Mouse (Mus musculus) kidney, embryonic 14.5 days (tissue): ENCODE results near the gene Slc4a4. TPM values are rescaled to one million over a fixed set of nuclear protein-coding genes. Genes with fewer than 3 reads are reported as not detected.

Experiments used
- ATAC-seq: fragments of 200-750 bp; cut with Nextera tagmentation; 2 replicates; pipeline ENCODE4 v1.8.0; 2017; ENCODE audit warnings: moderate number of reproducible peaks, mild to moderate bottlenecking, moderate TSS enrichment, moderate library complexity; ENCODE audit not compliant: low FRiP score, low TSS enrichment
- H3K27ac ChIP-seq: fragments of 300-500 bp; sonication (generic); 2 replicates; pipeline ENCODE4 v1.5.1; 2014; ENCODE audit warnings: low read depth, mild to moderate bottlenecking, low read length, moderate library complexity, mixed read lengths
- H3K27me3 ChIP-seq: fragments of 300-500 bp; sonication (generic); 2 replicates; pipeline ENCODE4 v1.6.1; 2014; ENCODE audit warnings: mild to moderate bottlenecking, low read length; ENCODE audit not compliant: control insufficient read depth, insufficient read depth
- H3K36me3 ChIP-seq: fragments of 300-500 bp; sonication (generic); 2 replicates; pipeline ENCODE4 v1.6.1; 2014; ENCODE audit warnings: low read length, mixed read lengths; ENCODE audit not compliant: control insufficient read depth, insufficient read depth
- H3K4me1 ChIP-seq: fragments of 300-500 bp; sonication (generic); 2 replicates; pipeline ENCODE4 v1.6.1; 2014; ENCODE audit warnings: low read length, mixed read lengths; ENCODE audit not compliant: control insufficient read depth, insufficient read depth
- H3K4me2 ChIP-seq: fragments of 300-500 bp; sonication (generic); replicated peaks from 2 replicates; pipeline ENCODE4 v1.6.1; 2014; ENCODE audit warnings: low read depth, mild to moderate bottlenecking, low read length
- H3K4me3 ChIP-seq: fragments of 300-500 bp; sonication (generic); 2 replicates; pipeline ENCODE4 v1.5.1; 2014; ENCODE audit warnings: mild to moderate bottlenecking, low read length
- H3K9ac ChIP-seq: fragments of 300-500 bp; sonication (generic); 2 replicates; pipeline ENCODE4 v1.6.1; 2014; ENCODE audit warnings: low read depth, mild to moderate bottlenecking, low read length, moderate library complexity
- H3K9me3 ChIP-seq: fragments of 300-500 bp; sonication (generic); 2 replicates; pipeline ENCODE4 v1.6.1; 2016; ENCODE audit warnings: low read length; ENCODE audit not compliant: control insufficient read depth
- WGBS: fragments of 180-500 bp; shearing (Covaris S2); extraction: QIAGEN DNeasy Blood & Tissue Kit; methylation state at CpG from one replicate; pipeline ENCODE4 v1.1.7; 2014; 5-methylcytosine and 5-hydroxymethylcytosine counted together
- polyA plus RNA-seq: library from polyadenylated mRNA; unstranded; fragments of >200 nt; fragmentation: Nextera tagmentation; extraction: Ambion mirVana; gene quantifications from 2 replicates; pipeline ENCODE4 v1.2.1, GENCODE M21; 2014

Gene Slc4a4
- polyA plus RNA-seq, 1 experiment from 2014 or later, result 4.7 TPM

- Histone ChIP-seq H3K27me3 (peaks cover 6% of the 10 kb centered on the region; the same call in 1 of the 2 replicates), H3K36me3 (no peaks in the 10 kb centered on the region), H3K27ac (no peak overlapping the region), H3K4me3 (no peak overlapping the region), H3K9ac (no peak overlapping the region), H3K4me2 (no peak overlapping the region), H3K9me3 (no peaks in the 10 kb centered on the region), H3K4me1 (peaks cover 7% of the 10 kb centered on the region; the same call in 1 of the 2 replicates)
- ATAC-seq, result no peak
- 81% methylated on average over 3 of the region's 3 CpGs for WGBS
Observed at GRCm38 (mm10) chr5:88885503-88885902, 1.1 kb upstream of the Slc4a4 start.

DNA sequence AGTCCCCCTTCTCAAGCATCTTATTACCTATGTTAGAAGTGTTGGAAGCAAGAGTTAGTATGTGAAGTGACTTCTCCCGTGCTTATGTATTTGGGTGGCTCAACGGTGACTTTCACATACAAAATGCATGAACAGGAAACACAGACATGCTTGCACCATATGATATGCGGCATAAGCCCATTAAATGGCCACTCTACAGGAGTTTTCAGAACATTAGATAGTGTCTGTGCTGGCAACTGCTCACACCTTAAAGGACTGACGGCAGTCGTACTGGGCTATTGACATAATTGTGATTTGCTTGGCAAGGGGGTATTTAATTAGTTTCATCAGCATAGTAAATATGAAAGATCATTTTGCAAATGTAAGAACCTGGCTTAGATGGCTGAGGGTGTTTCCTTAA, 674 bp upstream of the Slc4a4 start:
- WGBS, result 47% methylated on average over 5 of the region's 5 CpGs
- Histone ChIP-seq H3K4me2 (peak overlapping the region; percentile 92), H3K36me3 (no peaks in the 10 kb centered on the region), H3K4me3 (peak overlapping the region; percentile 74), H3K4me1 (peaks cover 7% of the 10 kb centered on the region; the same call in 1 of the 2 replicates), H3K9me3 (no peaks in the 10 kb centered on the region), H3K27me3 (peaks cover 6% of the 10 kb centered on the region; the same call in 1 of the 2 replicates), H3K9ac (no peak overlapping the region), H3K27ac (no peak overlapping the region)
- ATAC-seq, result no peak

- Histone ChIP-seq H3K9me3 (no peaks in the 10 kb centered on the region), H3K27me3 (peaks cover 6% of the 10 kb centered on the region; the same call in 1 of the 2 replicates), H3K4me1 (peaks cover 7% of the 10 kb centered on the region; the same call in 1 of the 2 replicates), H3K36me3 (no peaks in the 10 kb centered on the region), H3K4me3 (peak overlapping the region; percentile 74), H3K9ac (peak overlapping the region; percentile 80), H3K27ac (no peak overlapping the region), H3K4me2 (peak overlapping the region; percentile 92)
- ATAC-seq, result no peak; the same call in 1 of the 2 replicates
- WGBS, result under 1% methylated on average over 12 of the region's 14 CpGs
Observed at GRCm38 (mm10) chr5:88886349-88886667, 310 bp upstream of the Slc4a4 start.

GRCm38 (mm10) chr5:88887556-88888412, 1.2 kb downstream of the Slc4a4 start:
- Histone ChIP-seq H3K27ac (no peak overlapping the region), H3K4me3 (peak overlapping the region; percentile 74), H3K9ac (peak overlapping the region; percentile 80), H3K9me3 (no peaks in the 10 kb centered on the region), H3K27me3 (peaks cover 6% of the 10 kb centered on the region; the same call in 1 of the 2 replicates), H3K4me1 (peaks cover 7% of the 10 kb centered on the region; the same call in 1 of the 2 replicates), H3K4me2 (peak overlapping the region; percentile 92), H3K36me3 (no peaks in the 10 kb centered on the region)
- peak; percentile 17; the same call in 1 of the 2 replicates for ATAC-seq
- WGBS, result under 1% methylated on average over 29 of the region's 29 CpGs

DNA sequence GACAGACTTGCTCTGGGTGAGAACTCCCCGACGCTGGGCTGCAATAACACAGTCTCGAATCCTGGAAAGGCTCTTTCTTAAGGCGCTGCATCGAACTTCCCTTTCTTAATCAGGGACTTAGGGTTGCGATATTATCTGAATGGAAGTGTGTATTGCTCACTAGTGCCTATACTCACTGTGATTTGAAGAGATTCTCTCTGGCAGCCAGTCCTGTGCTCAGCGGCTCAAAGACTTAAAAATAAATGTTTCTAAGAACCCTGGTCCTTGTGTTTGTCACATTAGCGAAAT, 1.7 kb downstream of the Slc4a4 start:
- ATAC-seq, result no peak
- Histone ChIP-seq H3K36me3 (no peaks in the 10 kb centered on the region), H3K4me2 (peak overlapping the region; percentile 92), H3K9ac (no peak overlapping the region), H3K27ac (no peak overlapping the region), H3K9me3 (no peaks in the 10 kb centered on the region), H3K27me3 (peaks cover 6% of the 10 kb centered on the region; the same call in 1 of the 2 replicates), H3K4me1 (peaks cover 7% of the 10 kb centered on the region; the same call in 1 of the 2 replicates), H3K4me3 (peak overlapping the region; percentile 74; the same call in 1 of the 2 replicates)
- 41% methylated on average over 8 of the region's 8 CpGs for WGBS

DNA sequence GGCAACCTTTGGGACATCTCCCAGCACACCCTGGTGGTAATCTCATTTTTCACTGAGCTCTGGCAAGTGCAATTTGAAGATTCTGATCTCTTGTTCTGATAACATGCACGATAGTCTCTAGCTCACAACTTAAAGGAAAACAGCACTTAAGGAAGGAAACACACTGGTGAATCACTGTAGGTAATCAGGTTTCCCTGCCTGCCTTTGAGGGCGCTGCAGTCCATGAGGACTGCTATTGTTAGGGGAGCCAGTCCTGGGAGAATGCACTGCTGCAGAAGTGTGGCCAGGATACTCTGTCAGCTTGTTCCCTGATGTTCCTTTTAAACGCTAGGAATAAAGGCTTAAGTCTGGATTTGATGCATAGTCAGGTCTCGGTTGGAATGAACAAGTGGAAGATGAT, 2.7 kb downstream of the Slc4a4 start:
- ATAC-seq, result no peak
- H3K27me3 ChIP-seq, result peaks cover 6% of the 10 kb centered on the region; the same call in 1 of the 2 replicates
- H3K4me1 ChIP-seq, result peaks cover 7% of the 10 kb centered on the region; the same call in 1 of the 2 replicates
- H3K9ac ChIP-seq, result no peak overlapping the region
- 34% methylated on average over 4 of the region's 4 CpGs for WGBS
- H3K36me3 ChIP-seq, result no peaks in the 10 kb centered on the region
- no peak overlapping the region for H3K27ac ChIP-seq
- H3K4me2 ChIP-seq, result no peak overlapping the region
- H3K4me3 ChIP-seq, result no peak overlapping the region
- no peaks in the 10 kb centered on the region for H3K9me3 ChIP-seq

DNA sequence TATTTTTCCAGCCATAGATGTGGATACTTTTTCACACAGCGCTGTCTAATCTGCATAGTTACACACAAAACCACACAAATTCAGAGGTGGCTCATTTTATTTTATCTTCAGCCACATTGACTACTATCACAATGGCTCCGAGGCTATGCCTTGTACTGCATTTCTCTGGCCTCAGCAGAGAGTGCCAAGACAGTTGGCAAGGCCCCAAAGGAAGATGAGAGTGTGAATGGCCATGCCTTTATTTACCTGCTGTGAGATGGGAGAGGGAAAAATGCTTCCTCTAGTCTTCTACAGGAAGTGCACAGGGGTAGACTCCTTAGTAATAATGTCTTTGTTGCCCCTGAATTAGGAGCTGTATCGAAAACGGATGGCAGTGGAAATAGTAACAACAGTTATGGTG, 3.5 kb downstream of the Slc4a4 start:
- Histone ChIP-seq H3K36me3 (no peaks in the 10 kb centered on the region), H3K4me1 (peaks cover 7% of the 10 kb centered on the region; the same call in 1 of the 2 replicates), H3K9ac (no peak overlapping the region), H3K27ac (no peak overlapping the region), H3K4me3 (no peak overlapping the region), H3K27me3 (peaks cover 2% of the 10 kb centered on the region; the same call in 1 of the 2 replicates), H3K9me3 (no peaks in the 10 kb centered on the region), H3K4me2 (no peak overlapping the region)
- no peak for ATAC-seq
- 91% methylated on average over 4 of the region's 4 CpGs for WGBS

GRCm38 (mm10) chr5:88896574-88896973, 10.0 kb downstream of the Slc4a4 start:
- no peak overlapping the region for H3K27ac ChIP-seq
- no peaks in the 10 kb centered on the region for H3K27me3 ChIP-seq
- no peak overlapping the region for H3K4me2 ChIP-seq
- H3K9ac ChIP-seq, result no peak overlapping the region
- H3K4me1 ChIP-seq, result no peaks in the 10 kb centered on the region
- H3K9me3 ChIP-seq, result no peaks in the 10 kb centered on the region
- no peaks in the 10 kb centered on the region for H3K36me3 ChIP-seq
- no peak overlapping the region for H3K4me3 ChIP-seq
- ATAC-seq, result no peak
- 88% methylated on average over 6 of the region's 6 CpGs for WGBS

DNA sequence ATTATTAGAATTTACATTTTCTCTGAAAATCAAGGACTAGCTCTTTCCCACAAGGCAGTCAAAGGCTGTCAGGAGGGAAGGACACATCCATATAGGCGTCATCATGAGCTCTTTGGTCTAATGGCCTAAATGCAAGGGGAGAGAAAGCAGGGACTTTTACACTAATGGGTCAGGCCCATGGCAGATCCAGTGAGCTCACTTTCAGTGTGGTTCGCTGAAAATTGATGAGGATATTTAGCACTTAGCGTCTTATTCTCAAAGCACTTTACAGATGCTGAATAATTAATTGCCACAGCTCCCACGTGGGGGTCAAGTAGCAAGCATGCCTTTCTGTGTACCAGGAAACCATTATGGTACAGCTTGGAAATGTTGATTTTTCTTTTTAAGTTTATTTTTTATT, 16.5 kb downstream of the Slc4a4 start:
- Histone ChIP-seq H3K9me3 (no peaks in the 10 kb centered on the region), H3K27me3 (no peaks in the 10 kb centered on the region), H3K4me2 (no peak overlapping the region), H3K36me3 (no peaks in the 10 kb centered on the region), H3K27ac (no peak overlapping the region), H3K4me1 (no peaks in the 10 kb centered on the region), H3K4me3 (no peak overlapping the region), H3K9ac (no peak overlapping the region)
- ATAC-seq, result no peak
- 34% methylated on average over 4 of the region's 4 CpGs for WGBS
